Mouse (Mus musculus) gonadal fat pad, adult 2 months (tissue): ENCODE results near the gene Rabggta. TPM values are rescaled to one million over a fixed set of nuclear protein-coding genes. Genes with fewer than 3 reads are reported as not detected.

Source experiments
- DNase-seq: peaks from one replicate; pipeline ENCODE4 v3.0.0-alpha.2; 2012; ENCODE audit warnings: low read depth
- polyA plus RNA-seq: library from polyadenylated mRNA; depleted of rRNA; stranded (reverse); fragments of >200 nt; gene quantifications from 2 replicates; pipeline ENCODE4 v1.2.3, GENCODE M21; 2012

Rabggta gene
- polyA plus RNA-seq, 1 experiment = 48.4 TPM

- no peak for DNase-seq
Observed at GRCm38 (mm10) chr14:55733889-55734288, 11.8 kb upstream of the Rabggta start.

- DNase-seq = no peak
Observed at GRCm38 (mm10) chr14:55730531-55731032, 8.5 kb upstream of the Rabggta start.

- no peak for DNase-seq
Observed at GRCm38 (mm10) chr14:55730116-55730515, 8.1 kb upstream of the Rabggta start.

GRCm38 (mm10) chr14:55727889-55728685 lies 6.0 kb upstream of the Rabggta start:
- DNase-seq = no peak

GRCm38 (mm10) chr14:55726261-55726660 lies 4.2 kb upstream of the Rabggta start:
- no peak for DNase-seq

- peak; percentile 64 for DNase-seq
Observed at GRCm38 (mm10) chr14:55724411-55724871, 2.4 kb upstream of the Rabggta start.

- no peak for DNase-seq
Observed at GRCm38 (mm10) chr14:55723433-55723832, 1.4 kb upstream of the Rabggta start.

GRCm38 (mm10) chr14:55722438-55722945 lies 429 bp upstream of the Rabggta start:
- DNase-seq = no peak

GRCm38 (mm10) chr14:55721076-55721475 lies 987 bp downstream of the Rabggta start:
- DNase-seq = peak; percentile 50

- no peak for DNase-seq
Observed at GRCm38 (mm10) chr14:55720666-55721065, 1.4 kb downstream of the Rabggta start.

- DNase-seq = no peak
Observed at GRCm38 (mm10) chr14:55719737-55720136, 2.3 kb downstream of the Rabggta start.

- DNase-seq = no peak
Observed at GRCm38 (mm10) chr14:55716884-55717283, 5.2 kb downstream of the Rabggta start.

- no peak for DNase-seq
Observed at GRCm38 (mm10) chr14:55716271-55716670, 5.8 kb downstream of the Rabggta start.

- DNase-seq = no peak
Observed at GRCm38 (mm10) chr14:55714893-55715292, 7.2 kb downstream of the Rabggta start.

- DNase-seq = no peak
Observed at GRCm38 (mm10) chr14:55713729-55714122, 8.3 kb downstream of the Rabggta start, which contains the start of gene Tgm1. Gene Tgm1 (minus strand): TSS chr14:55713926.

GRCm38 (mm10) chr14:55713007-55713728 lies 8.9 kb downstream of the Rabggta start:
- no peak for DNase-seq

- DNase-seq = no peak
Observed at GRCm38 (mm10) chr14:55711786-55712185, 10.3 kb downstream of the Rabggta start.

GRCm38 (mm10) chr14:55709509-55709908 lies 12.6 kb downstream of the Rabggta start:
- DNase-seq = no peak

- no peak for DNase-seq
Observed at GRCm38 (mm10) chr14:55707397-55707796, 14.7 kb downstream of the Rabggta start.

- no peak for DNase-seq
Observed at GRCm38 (mm10) chr14:55706051-55706600, 15.9 kb downstream of the Rabggta start.

- no peak for DNase-seq
Observed at GRCm38 (mm10) chr14:55702761-55703160, 19.3 kb downstream of the Rabggta start.

GRCm38 (mm10) chr14:55701131-55701530 lies 20.9 kb downstream of the Rabggta start:
- DNase-seq = no peak
